Mouse (Mus musculus) kidney, adult 2 months (tissue): ENCODE results near the gene Ifrd1.
"Not testable (repeated sequence)": the region's sequence is repeated elsewhere in the genome, so short reads cannot be mapped to it uniquely, and the experiment has no call there.

Experiments
- CTCF ChIP-seq: fragments of 200-500 bp; conservative IDR thresholded peaks from 2 replicates; pipeline ENCODE4 v1.5.1; 2011; ENCODE audit warnings: low read depth, mild to moderate bottlenecking, control low read depth, low read length, moderate library complexity, mixed read lengths; ENCODE audit not compliant: insufficient read depth, insufficient read length
- POLR2A ChIP-seq: fragments of 200-500 bp; IDR thresholded peaks from one replicate; pipeline ENCODE4 v1.6.1; 2011; ENCODE audit warnings: low read depth, low read length, control low read depth

DNA sequence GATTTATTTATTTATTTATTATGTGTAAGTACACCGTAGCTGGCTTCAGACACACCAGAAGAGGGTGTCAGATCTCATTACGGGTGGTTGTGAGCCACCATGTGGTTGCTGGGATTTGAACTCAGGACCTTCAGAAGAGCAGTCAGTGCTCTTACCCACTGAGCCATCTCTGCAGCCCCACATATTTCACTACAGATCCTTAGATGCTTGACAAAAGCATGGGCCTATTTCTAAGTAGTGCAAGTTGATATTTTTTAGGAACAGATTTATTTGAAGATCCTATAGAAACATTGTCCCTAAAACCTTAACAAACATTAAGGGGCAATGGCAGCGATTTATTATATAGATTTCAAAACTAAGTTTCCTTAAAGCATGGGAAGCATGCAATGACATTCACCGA is 7.0 kb upstream of the Ifrd1 start:
- TF ChIP-seq CTCF, POLR2A: not testable (repeated sequence)
